23 mouse cellular contexts compared by ENCODE assay signal in the genomic region with DNA sequence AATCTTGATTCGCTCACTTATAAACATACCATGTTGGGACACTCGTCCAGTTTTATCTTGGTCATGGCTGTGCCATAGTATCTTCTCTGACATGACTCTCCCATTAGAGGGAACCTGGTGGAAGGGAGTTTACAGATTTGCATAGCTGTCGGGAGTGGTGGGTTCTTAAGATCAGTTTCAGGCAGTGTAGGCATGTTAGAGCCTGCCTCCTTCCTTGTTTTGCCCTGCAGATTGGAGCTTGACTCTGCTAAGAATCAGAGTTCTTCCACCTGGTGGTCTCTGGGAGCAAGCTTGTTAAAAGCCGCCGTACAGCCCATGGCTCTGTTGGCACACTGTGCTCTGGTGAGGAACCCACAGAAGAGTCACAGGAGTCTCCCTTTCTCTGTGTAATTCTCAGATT. TPM values are rescaled to one million over a fixed set of nuclear protein-coding genes. Genes with fewer than 3 reads are reported as not detected.
A peak's percentile ranks its signal among the peaks of the same experiment; 100 is the strongest.
DNase-seq lines count a peak whose midpoint lies in the region; ATAC-seq lines count a peak whose summit lies in the region.
"Had no signal": no experiment of that assay in that cellular context is flagged by ENCODE, and none has a peak within 500 bp of the region (broad histone marks: within the 10 kb centered on the region; RNA-seq: fewer than 3 reads in every experiment).

No protein-coding gene starts in this region.

- H3K27ac ChIP-seq in midbrain, embryonic 10.5 days (replicated peaks), result 0 out of 2 replicates have a peak overlapping the region, but pooled peaks have one; percentile 2
- H3K27ac ChIP-seq in midbrain, embryonic 13.5 days, result no peak overlapping the region
- peak overlapping the region; percentile 27; the same call in 1 of the 2 replicates for H3K27ac ChIP-seq in embryonic facial prominence, embryonic 10.5 days (replicated peaks)
- no peak overlapping the region for H3K27ac ChIP-seq in forebrain, embryonic 14.5 days (ENCODE audit: low read depth, low read length)
- H3K27ac ChIP-seq: embryonic facial prominence, embryonic 13.5 days; embryonic facial prominence, embryonic 15.5 days; forebrain, embryonic 10.5 days; forebrain, embryonic 12.5 days; forebrain, embryonic 15.5 days had no signal

- H3K9me3 ChIP-seq in midbrain, embryonic 10.5 days (replicated peaks), result no peaks in the 10 kb centered on the region
- H3K9me3 ChIP-seq in midbrain, embryonic 13.5 days, result no peaks in the 10 kb centered on the region
- no peaks in the 10 kb centered on the region for H3K9me3 ChIP-seq in embryonic facial prominence, embryonic 10.5 days
- H3K9me3 ChIP-seq in forebrain, embryonic 14.5 days (replicated peaks; ENCODE audit: control insufficient read depth, low read length), result no peaks in the 10 kb centered on the region
- H3K9me3 ChIP-seq: embryonic facial prominence, embryonic 13.5 days; embryonic facial prominence, embryonic 15.5 days; forebrain, embryonic 10.5 days; forebrain, embryonic 12.5 days; forebrain, embryonic 15.5 days; G1E had no signal

- H3K9ac ChIP-seq in midbrain, embryonic 13.5 days (replicated peaks), result no peak overlapping the region
- no peak overlapping the region for H3K9ac ChIP-seq in forebrain, embryonic 14.5 days (ENCODE audit: low read length)
- H3K9ac ChIP-seq: embryonic facial prominence, embryonic 13.5 days; embryonic facial prominence, embryonic 15.5 days; forebrain, embryonic 12.5 days; forebrain, embryonic 15.5 days; forebrain, postnatal 0 days had no signal

- H3K4me1 ChIP-seq in midbrain, embryonic 10.5 days, result peaks cover 48% of the 10 kb centered on the region
- peaks cover 20% of the 10 kb centered on the region for H3K4me1 ChIP-seq in midbrain, embryonic 13.5 days (replicated peaks)
- H3K4me1 ChIP-seq in embryonic facial prominence, embryonic 10.5 days, result peaks cover 50% of the 10 kb centered on the region
- peaks cover 6% of the 10 kb centered on the region; the same call in 1 of the 2 replicates for H3K4me1 ChIP-seq in forebrain, embryonic 14.5 days (ENCODE audit: control insufficient read depth, insufficient read depth, low read length)

- H3K4me3 ChIP-seq in midbrain, embryonic 10.5 days, result no peak overlapping the region
- no peak overlapping the region for H3K4me3 ChIP-seq in midbrain, embryonic 13.5 days (replicated peaks)
- H3K4me3 ChIP-seq in embryonic facial prominence, embryonic 10.5 days, result no peak overlapping the region
- no peak overlapping the region for H3K4me3 ChIP-seq in forebrain, embryonic 14.5 days (ENCODE audit: low read depth, low read length)
- H3K4me3 ChIP-seq: embryonic facial prominence, embryonic 13.5 days; embryonic facial prominence, embryonic 15.5 days; erythroblast, embryonic 14.5 days; forebrain, embryonic 10.5 days; forebrain, embryonic 12.5 days; forebrain, embryonic 15.5 days had no signal

- H3K27me3 ChIP-seq in midbrain, embryonic 10.5 days (ENCODE audit: low read depth, poor library complexity, severe bottlenecking), result no peaks in the 10 kb centered on the region
- H3K27me3 ChIP-seq in midbrain, embryonic 13.5 days, result no peaks in the 10 kb centered on the region
- H3K27me3 ChIP-seq in embryonic facial prominence, embryonic 10.5 days (replicated peaks; ENCODE audit: low read depth, poor library complexity, severe bottlenecking), result peaks cover 6% of the 10 kb centered on the region; the same call in 1 of the 2 replicates
- H3K27me3 ChIP-seq in forebrain, embryonic 14.5 days (replicated peaks; ENCODE audit: control insufficient read depth, insufficient read depth, low read length), result no peaks in the 10 kb centered on the region
- H3K27me3 ChIP-seq: embryonic facial prominence, embryonic 13.5 days; embryonic facial prominence, embryonic 15.5 days; forebrain, embryonic 15.5 days; Patski had no signal

- ATAC-seq in midbrain, embryonic 13.5 days, result no peak
- ATAC-seq in forebrain, embryonic 14.5 days, result no peak
- ATAC-seq: activated CD4-positive, CD25-positive, alpha-beta regulatory T cell, adult 4 months; forebrain, embryonic 15.5 days; forebrain, postnatal 0 days; Patski had no signal

- H3K36me3 ChIP-seq in midbrain, embryonic 10.5 days, result no peaks in the 10 kb centered on the region
- no peaks in the 10 kb centered on the region for H3K36me3 ChIP-seq in midbrain, embryonic 13.5 days
- no peaks in the 10 kb centered on the region for H3K36me3 ChIP-seq in embryonic facial prominence, embryonic 10.5 days (replicated peaks)
- no peaks in the 10 kb centered on the region for H3K36me3 ChIP-seq in forebrain, embryonic 14.5 days (ENCODE audit: control insufficient read depth, insufficient read depth, low read length)
- H3K36me3 ChIP-seq: embryonic facial prominence, embryonic 13.5 days; embryonic facial prominence, embryonic 15.5 days; forebrain, embryonic 10.5 days; forebrain, embryonic 12.5 days; forebrain, embryonic 15.5 days; G1E had no signal

- 90% methylated on average over 5 of the region's 5 CpGs for WGBS in midbrain, embryonic 10.5 days
- 93% methylated on average over 5 of the region's 5 CpGs for WGBS in midbrain, embryonic 13.5 days
- 88% methylated on average over 5 of the region's 5 CpGs for WGBS in embryonic facial prominence, embryonic 10.5 days
- WGBS in forebrain, embryonic 14.5 days, result 91% methylated on average over 5 of the region's 5 CpGs

- no peak for DNase-seq in midbrain, embryonic 10.5 days (ENCODE audit: low spot score)
- DNase-seq in embryonic facial prominence, embryonic 10.5 days (ENCODE audit: low spot score), result no peak
- DNase-seq in forebrain, embryonic 14.5 days (ENCODE audit: low spot score), result no peak
- DNase-seq in lung, postnatal 36 days, result no peak
- DNase-seq: adrenal gland, adult 8-10 months; adrenal gland, postnatal 14 days; adrenal gland, postnatal 36 days; cerebellum, adult 11-12 months; cerebellum, adult 2 months; cerebellum, adult 9-10 months; cerebellum, postnatal 10 days; cerebellum, postnatal 25 days; forebrain, postnatal 0 days had no signal

- H3K4me2 ChIP-seq in midbrain, embryonic 13.5 days (replicated peaks), result no peak overlapping the region
- no peak overlapping the region for H3K4me2 ChIP-seq in forebrain, embryonic 14.5 days (ENCODE audit: low read length)
- H3K4me2 ChIP-seq: embryonic facial prominence, embryonic 13.5 days; embryonic facial prominence, embryonic 15.5 days; forebrain, embryonic 12.5 days; forebrain, embryonic 15.5 days had no signal

RNA-seq across cellular contexts. Expression of gene Fzd7, which starts 47.0 kb away (rescaled TPM):
- polyA plus RNA-seq in midbrain, embryonic 10.5 days (2016; fragmentation: Nextera tagmentation; extraction: Ambion mirVana), result 5.9 and 8.6 TPM in 2 replicates
- polyA plus RNA-seq in midbrain, embryonic 13.5 days (2015; fragmentation: Nextera tagmentation; extraction: Ambion mirVana), result 2.7 and 4.0 TPM in 2 replicates
- polyA plus RNA-seq in embryonic facial prominence, embryonic 10.5 days (2016; fragmentation: Nextera tagmentation; extraction: Ambion mirVana), result 12.7 and 14.4 TPM in 2 replicates
- 3.4 and 3.9 TPM in 2 replicates for polyA plus RNA-seq in forebrain, embryonic 14.5 days (2014; fragmentation: Nextera tagmentation; extraction: Ambion mirVana)
- polyA plus RNA-seq: activated CD4-positive, CD25-positive, alpha-beta regulatory T cell, adult 4 months had no signal

Comparison
In these comparisons a context has a peak if more than half of its experiments do, and no peak if none do; other contexts are left out.
1. H3K27ac ChIP-seq: peak in midbrain, embryonic 10.5 days (single experiment) and embryonic facial prominence, embryonic 10.5 days (single experiment); none in midbrain, embryonic 13.5 days (single experiment) and forebrain, embryonic 14.5 days (single experiment).